Mouse (Mus musculus): Measurements from ENCODE around the gene Tfap2a.

GRCm38 (mm10) chr13:40705821-40706425 lies 32.3 kb downstream of the Tfap2a start:
- no peak for TF ChIP-seq HCFC1 (IDR thresholded peaks at IDR 0.05; ENCODE audit: borderline replicate concordance, insufficient read depth, low read length)
- TF ChIP-seq MAFK (IDR thresholded peaks at IDR 0.05; ENCODE audit: insufficient read depth, low read depth, low read length), result no peak
- no peak for TF ChIP-seq ZNF384 (IDR thresholded peaks at IDR 0.05; ENCODE audit: low read depth, low read length)
- no peak for TF ChIP-seq ZC3H11A (IDR thresholded peaks at IDR 0.05; ENCODE audit: borderline replicate concordance, low read depth, low read length)
- no peak for TF ChIP-seq CHD2 (IDR thresholded peaks at IDR 0.05; ENCODE audit: low read depth, low read length)
